Mouse (Mus musculus) hindbrain, embryonic 16.5 days (tissue): ENCODE data around the gene Arl15. TPM values are rescaled to one million over a fixed set of nuclear protein-coding genes. Genes with fewer than 3 reads are reported as not detected.

ENCODE experiments used
- ATAC-seq: fragments of 200-750 bp; cut with Nextera tagmentation; 2 replicates; pipeline ENCODE4 v1.8.0; 2017; ENCODE audit warnings: moderate TSS enrichment, moderate library complexity
- H3K27ac ChIP-seq: fragments of 300-500 bp; sonication (generic); 2 replicates; pipeline ENCODE4 v1.5.1; 2014; ENCODE audit warnings: low read depth, mild to moderate bottlenecking, control low read depth, low read length, moderate library complexity
- H3K27me3 ChIP-seq: fragments of 300-500 bp; sonication (generic); replicated peaks from 2 replicates; pipeline ENCODE4 v1.6.1; 2014; ENCODE audit warnings: low read length; ENCODE audit not compliant: control insufficient read depth, insufficient read depth
- H3K36me3 ChIP-seq: fragments of 300-500 bp; sonication (generic); 2 replicates; pipeline ENCODE4 v1.6.1; 2014; ENCODE audit warnings: mild to moderate bottlenecking, low read length, moderate library complexity, mixed read lengths; ENCODE audit not compliant: control insufficient read depth, insufficient read depth
- H3K4me1 ChIP-seq: fragments of 300-500 bp; sonication (generic); 2 replicates; pipeline ENCODE4 v1.6.1; 2014; ENCODE audit warnings: low read depth, low read length; ENCODE audit not compliant: control insufficient read depth, insufficient read depth
- H3K4me2 ChIP-seq: fragments of 300-500 bp; sonication (generic); 2 replicates; pipeline ENCODE4 v1.6.1; 2014; ENCODE audit warnings: mild to moderate bottlenecking, low read length, control low read depth, moderate library complexity
- H3K4me3 ChIP-seq: fragments of 300-500 bp; sonication (generic); 2 replicates; pipeline ENCODE4 v1.5.1; 2014; ENCODE audit warnings: mild to moderate bottlenecking, low read length, control low read depth, moderate library complexity
- H3K9ac ChIP-seq: fragments of 300-500 bp; sonication (generic); 2 replicates; pipeline ENCODE4 v1.6.1; 2014; ENCODE audit warnings: low read depth, mild to moderate bottlenecking, control low read depth, low read length, moderate library complexity
- H3K9me3 ChIP-seq: fragments of 300-500 bp; sonication (generic); 2 replicates; pipeline ENCODE4 v1.6.1; 2014; ENCODE audit warnings: mild to moderate bottlenecking, low read length, moderate library complexity; ENCODE audit not compliant: control insufficient read depth
- WGBS: fragments of 180-500 bp; shearing (Covaris S2); extraction: QIAGEN DNeasy Blood & Tissue Kit; methylation state at CpG from one replicate; pipeline ENCODE4 v1.1.7; 2014; 5-methylcytosine and 5-hydroxymethylcytosine counted together
- polyA plus RNA-seq: library from polyadenylated mRNA; unstranded; fragments of >200 nt; fragmentation: Nextera tagmentation; extraction: Ambion mirVana; gene quantifications from 2 replicates; pipeline ENCODE4 v1.2.1, GENCODE M21; 2015

Gene Arl15
- polyA plus RNA-seq, 1 experiment from 2014 or later, result 21.5 TPM

- ATAC-seq, result no peak
- H3K9ac ChIP-seq, result no peak overlapping the region
- H3K27ac ChIP-seq, result no peak overlapping the region
- no peaks in the 10 kb centered on the region for H3K4me1 ChIP-seq
- H3K4me3 ChIP-seq, result no peak overlapping the region
- no peak overlapping the region for H3K4me2 ChIP-seq
- WGBS, result 91% methylated on average over 16 of the region's 16 CpGs
- H3K9me3 ChIP-seq, result no peaks in the 10 kb centered on the region
- H3K27me3 ChIP-seq, result no peaks in the 10 kb centered on the region
- H3K36me3 ChIP-seq, result no peaks in the 10 kb centered on the region
These were observed 44.6 kb downstream of the Arl15 start for GRCm38 (mm10) chr13:113838601-113839576.

- Histone ChIP-seq H3K4me2 (no peak overlapping the region), H3K36me3 (no peaks in the 10 kb centered on the region), H3K27me3 (no peaks in the 10 kb centered on the region), H3K27ac (no peak overlapping the region), H3K4me3 (no peak overlapping the region), H3K9ac (no peak overlapping the region), H3K9me3 (no peaks in the 10 kb centered on the region), H3K4me1 (0 out of 2 replicates have a peak, but pooled peaks cover under 1% of the 10 kb centered on the region)
- no peak for ATAC-seq
- 84% methylated on average over 6 of the region's 6 CpGs for WGBS
These were observed 46.1 kb downstream of the Arl15 start for GRCm38 (mm10) chr13:113840421-113840820.

GRCm38 (mm10) chr13:113842411-113843309 lies 48.4 kb downstream of the Arl15 start:
- H3K4me3 ChIP-seq, result no peak overlapping the region
- no peak overlapping the region for H3K9ac ChIP-seq
- H3K27me3 ChIP-seq, result no peaks in the 10 kb centered on the region
- H3K36me3 ChIP-seq, result no peaks in the 10 kb centered on the region
- no peak overlapping the region for H3K4me2 ChIP-seq
- H3K27ac ChIP-seq, result no peak overlapping the region
- H3K4me1 ChIP-seq, result 0 out of 2 replicates have a peak, but pooled peaks cover 2% of the 10 kb centered on the region
- no peak for ATAC-seq
- WGBS, result 90% methylated on average over 14 of the region's 14 CpGs
- H3K9me3 ChIP-seq, result no peaks in the 10 kb centered on the region

- H3K4me3 ChIP-seq, result no peak overlapping the region
- no peak overlapping the region for H3K9ac ChIP-seq
- WGBS, result 84% methylated on average over 3 of the region's 3 CpGs
- H3K9me3 ChIP-seq, result no peaks in the 10 kb centered on the region
- ATAC-seq, result no peak
- no peak overlapping the region for H3K27ac ChIP-seq
- H3K4me1 ChIP-seq, result 0 out of 2 replicates have a peak, but pooled peaks cover 2% of the 10 kb centered on the region
- H3K27me3 ChIP-seq, result no peaks in the 10 kb centered on the region
- H3K36me3 ChIP-seq, result no peaks in the 10 kb centered on the region
- H3K4me2 ChIP-seq, result no peak overlapping the region
These were observed 49.0 kb downstream of the Arl15 start for GRCm38 (mm10) chr13:113843310-113843649.

- no peak for ATAC-seq
- H3K4me2 ChIP-seq, result no peak overlapping the region
- H3K36me3 ChIP-seq, result no peaks in the 10 kb centered on the region
- no peaks in the 10 kb centered on the region for H3K27me3 ChIP-seq
- H3K4me1 ChIP-seq, result 0 out of 2 replicates have a peak, but pooled peaks cover 2% of the 10 kb centered on the region
- H3K27ac ChIP-seq, result no peak overlapping the region
- no peak overlapping the region for H3K9ac ChIP-seq
- H3K4me3 ChIP-seq, result no peak overlapping the region
- no peaks in the 10 kb centered on the region for H3K9me3 ChIP-seq
- 97% methylated on average over 8 of the region's 8 CpGs for WGBS
These were observed 49.6 kb downstream of the Arl15 start for GRCm38 (mm10) chr13:113843901-113844300.

GRCm38 (mm10) chr13:113844717-113845116 lies 50.4 kb downstream of the Arl15 start:
- H3K4me2 ChIP-seq, result no peak overlapping the region
- no peaks in the 10 kb centered on the region for H3K9me3 ChIP-seq
- no peak overlapping the region for H3K4me3 ChIP-seq
- no peaks in the 10 kb centered on the region for H3K36me3 ChIP-seq
- WGBS, result 96% methylated on average over 4 of the region's 4 CpGs
- no peak overlapping the region for H3K27ac ChIP-seq
- H3K4me1 ChIP-seq, result 0 out of 2 replicates have a peak, but pooled peaks cover 2% of the 10 kb centered on the region
- H3K27me3 ChIP-seq, result no peaks in the 10 kb centered on the region
- ATAC-seq, result no peak
- no peak overlapping the region for H3K9ac ChIP-seq

GRCm38 (mm10) chr13:113845229-113845628 lies 50.9 kb downstream of the Arl15 start:
- Histone ChIP-seq H3K4me1 (0 out of 2 replicates have a peak, but pooled peaks cover 2% of the 10 kb centered on the region), H3K9ac (no peak overlapping the region), H3K4me3 (no peak overlapping the region), H3K4me2 (no peak overlapping the region), H3K27me3 (no peaks in the 10 kb centered on the region), H3K27ac (no peak overlapping the region), H3K36me3 (no peaks in the 10 kb centered on the region), H3K9me3 (no peaks in the 10 kb centered on the region)
- 58% methylated on average over 1 of the region's 1 CpGs for WGBS
- ATAC-seq, result no peak

GRCm38 (mm10) chr13:113846413-113846812 lies 52.1 kb downstream of the Arl15 start:
- H3K9me3 ChIP-seq, result no peaks in the 10 kb centered on the region
- no peak for ATAC-seq
- H3K4me2 ChIP-seq, result no peak overlapping the region
- 66% methylated on average over 10 of the region's 10 CpGs for WGBS
- H3K27ac ChIP-seq, result no peak overlapping the region
- H3K9ac ChIP-seq, result no peak overlapping the region
- no peaks in the 10 kb centered on the region for H3K36me3 ChIP-seq
- no peaks in the 10 kb centered on the region for H3K27me3 ChIP-seq
- 0 out of 2 replicates have a peak, but pooled peaks cover 2% of the 10 kb centered on the region for H3K4me1 ChIP-seq
- no peak overlapping the region for H3K4me3 ChIP-seq
